Mouse (Mus musculus): ENCODE results near the gene Exoc3l2.

DNA sequence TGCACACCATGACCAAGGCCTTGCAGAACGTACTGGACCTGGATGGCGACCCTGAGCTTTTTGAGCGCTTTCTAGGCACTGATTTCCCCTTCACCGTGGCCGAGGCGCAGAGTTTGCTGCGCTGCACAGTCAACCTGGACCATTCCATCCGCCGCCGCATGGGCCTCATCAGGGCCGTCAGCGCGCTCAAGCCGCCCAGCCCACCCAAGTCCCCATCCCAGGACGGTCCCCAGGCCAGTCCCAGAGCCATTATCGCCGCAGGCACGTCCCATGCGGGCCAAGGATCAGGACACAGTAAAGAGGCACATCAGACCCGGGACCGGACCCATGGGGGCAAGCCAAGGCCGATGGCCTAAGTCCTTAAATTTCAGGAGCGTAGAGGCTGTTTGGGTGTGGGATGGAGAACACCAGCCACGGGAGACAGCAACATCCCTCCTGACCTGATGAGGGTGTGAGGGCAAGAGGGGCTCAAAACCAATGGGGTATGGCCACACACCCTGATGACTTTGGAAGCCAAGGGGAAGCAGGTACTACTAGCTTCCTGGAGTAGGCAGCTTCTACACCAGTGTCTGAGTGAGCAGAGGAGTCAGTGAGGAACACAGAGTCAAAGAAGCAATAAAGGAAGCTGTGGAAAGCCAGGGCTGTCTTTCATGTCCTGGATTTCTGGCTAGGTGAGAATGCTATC is 61.4 kb downstream of the Exoc3l2 start:
- TF ChIP-seq CTCF (IDR thresholded peaks at IDR 0.05; ENCODE audit: extremely low read depth, insufficient read depth, insufficient read length, insufficient replicate concordance) (no peak), POLR2A (IDR thresholded peaks at IDR 0.05; ENCODE audit: low read depth, low read length) (no peak)
